Mouse (Mus musculus): ENCODE data around the gene Gm11096.

DNA sequence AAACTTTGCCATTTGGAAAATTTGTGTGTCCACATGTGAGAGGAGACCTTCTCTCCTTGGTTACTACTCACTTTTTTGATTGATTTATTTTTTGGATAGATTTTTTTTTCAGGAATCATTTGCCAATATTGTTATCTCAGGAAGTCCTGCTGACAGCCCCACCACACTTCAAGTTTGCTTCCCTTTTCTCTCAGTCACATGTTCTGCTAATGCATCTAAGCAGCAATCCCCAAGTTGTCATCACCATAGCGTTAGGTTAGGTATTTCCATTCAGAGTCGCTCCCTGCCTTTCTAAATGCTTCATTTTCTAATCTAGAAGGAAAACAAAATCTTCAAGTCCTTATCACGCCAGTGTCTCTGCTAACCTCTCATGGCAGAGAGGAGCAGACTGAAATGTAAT is 17.8 kb downstream of the Gm11096 start:
- TF ChIP-seq CTCF (IDR thresholded peaks at IDR 0.05; ENCODE audit: low read depth) (no peak), EP300 (IDR thresholded peaks at IDR 0.05; ENCODE audit: low read depth) (no peak)

All from liver, postnatal 0 days (tissue).